Mouse (Mus musculus) megakaryocyte progenitor cell, adult 5-6 weeks (primary cell): ENCODE measurements around the gene Scnn1a. TPM values are rescaled to one million over a fixed set of nuclear protein-coding genes. Genes with fewer than 3 reads are reported as not detected.
"Not testable (repeated sequence)": the region's sequence is repeated elsewhere in the genome, so short reads cannot be mapped to it uniquely, and the experiment has no call there.

Source experiments
- ATAC-seq: replicated peaks from 2 replicates; pipeline ENCODE4 v1.8.0; 2016; ENCODE audit warnings: mild to moderate bottlenecking, moderate TSS enrichment, inconsistent platforms; ENCODE audit not compliant: poor library complexity
- total RNA-seq, 2 experiments: library from RNA; stranded (forward) in 1 of 2; stranded (reverse) in 1 of 2; fragments of 157-497, 149-512 nt in 1 of 2; fragments of 200-1000 nt in 1 of 2; gene quantifications; 2 replicates each; pipeline versions ENCODE4 v1.2.3 to v1.2.4; 2015 to 2017

Scnn1a gene
- 21.8 and 22.9 TPM in 2 replicates for total RNA-seq (2015)
- 0.75 and 1.7 TPM in 2 replicates for total RNA-seq (2017)

DNA sequence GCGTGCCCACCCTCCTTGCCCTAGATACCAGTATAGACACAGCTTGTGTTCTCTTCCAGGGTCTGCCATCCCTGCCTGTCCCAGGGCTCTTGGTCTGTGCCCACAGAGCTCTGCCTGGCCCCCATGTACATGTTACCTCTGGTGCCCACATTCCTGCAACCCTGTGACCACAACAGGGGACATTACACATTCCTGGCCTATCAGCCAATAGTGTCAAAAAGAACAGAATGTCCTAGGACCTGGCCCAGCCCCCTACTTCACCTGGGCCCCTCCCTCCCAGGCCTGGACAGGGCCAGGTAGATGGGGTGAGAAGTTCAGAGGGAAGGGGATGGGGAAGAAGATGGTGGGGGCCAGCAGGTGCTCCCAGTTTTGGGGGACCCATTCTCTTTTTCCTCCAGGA, at the start of gene Scnn1a:
Gene Scnn1a, plus strand, starts transcription at position 337 of the 400 bp plus-strand sequence.
- no peak for ATAC-seq

DNA sequence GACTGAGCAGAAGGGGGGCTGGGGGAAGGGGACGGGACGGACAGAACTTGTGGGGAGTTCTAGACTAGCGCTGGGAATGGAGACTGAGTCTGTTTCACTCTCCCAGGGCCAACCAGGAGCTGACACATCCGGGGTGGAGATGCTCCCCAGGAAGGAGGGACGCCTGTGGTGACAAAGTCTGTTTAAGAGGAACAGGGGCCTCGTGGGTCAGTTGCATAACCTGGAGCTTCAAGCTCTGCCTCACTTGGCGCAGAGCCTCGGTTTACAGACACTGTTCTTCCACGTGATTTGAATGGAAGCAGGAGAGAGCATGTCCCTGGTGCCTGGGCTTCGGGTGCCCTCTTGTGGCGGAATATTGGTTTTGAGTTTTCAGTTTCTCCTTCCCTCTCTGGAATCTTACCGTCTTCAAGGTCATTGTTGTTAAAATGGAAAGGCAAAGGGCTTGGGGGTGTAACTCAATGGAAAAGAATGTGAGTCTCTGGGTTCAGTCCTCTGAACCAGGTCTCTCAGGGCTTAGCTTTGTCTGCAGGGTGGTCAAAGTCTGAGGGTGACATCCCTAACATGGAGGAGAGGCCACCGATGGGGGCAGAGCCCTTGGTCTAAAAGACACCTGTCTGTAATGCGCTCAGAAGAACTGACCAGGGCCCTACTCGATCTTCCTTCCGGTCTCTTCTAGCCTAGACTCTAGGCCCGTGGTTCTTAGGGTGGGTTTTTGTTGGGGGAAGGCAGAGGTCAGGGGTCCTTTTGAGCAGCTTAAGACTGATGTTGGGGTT, 48.8 kb upstream of the Scnn1a start:
- ATAC-seq: peak; percentile 95

DNA sequence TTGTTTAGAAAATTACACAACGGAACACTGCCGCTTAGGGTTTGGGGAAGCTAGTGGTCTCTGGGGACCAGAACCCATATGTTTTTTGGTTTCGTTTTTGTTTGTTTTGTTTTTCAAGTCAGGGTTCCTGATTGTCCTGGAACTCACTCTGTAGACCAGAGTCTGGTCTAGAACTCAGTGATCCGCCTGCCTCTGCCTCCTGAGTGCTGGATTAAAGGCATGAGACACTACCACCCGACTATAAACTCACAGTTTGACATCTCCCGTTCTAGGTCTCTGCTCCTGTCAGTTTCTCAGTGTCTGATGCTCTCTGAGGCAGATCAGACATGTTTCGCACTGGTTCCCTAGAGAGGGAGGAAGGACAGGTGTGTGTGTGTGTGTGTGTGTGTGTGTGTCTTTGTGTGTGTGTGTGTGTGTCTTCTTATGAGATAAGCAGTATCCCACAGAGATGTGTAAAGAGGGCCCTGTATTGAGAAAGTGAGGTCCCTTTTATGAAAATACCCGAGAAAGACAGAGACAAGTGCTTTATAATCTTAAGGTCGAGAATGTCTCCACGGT, 48.2 kb upstream of the Scnn1a start:
- 0 out of 2 replicates have a peak, but pooled peaks have one; percentile 5 for ATAC-seq

DNA sequence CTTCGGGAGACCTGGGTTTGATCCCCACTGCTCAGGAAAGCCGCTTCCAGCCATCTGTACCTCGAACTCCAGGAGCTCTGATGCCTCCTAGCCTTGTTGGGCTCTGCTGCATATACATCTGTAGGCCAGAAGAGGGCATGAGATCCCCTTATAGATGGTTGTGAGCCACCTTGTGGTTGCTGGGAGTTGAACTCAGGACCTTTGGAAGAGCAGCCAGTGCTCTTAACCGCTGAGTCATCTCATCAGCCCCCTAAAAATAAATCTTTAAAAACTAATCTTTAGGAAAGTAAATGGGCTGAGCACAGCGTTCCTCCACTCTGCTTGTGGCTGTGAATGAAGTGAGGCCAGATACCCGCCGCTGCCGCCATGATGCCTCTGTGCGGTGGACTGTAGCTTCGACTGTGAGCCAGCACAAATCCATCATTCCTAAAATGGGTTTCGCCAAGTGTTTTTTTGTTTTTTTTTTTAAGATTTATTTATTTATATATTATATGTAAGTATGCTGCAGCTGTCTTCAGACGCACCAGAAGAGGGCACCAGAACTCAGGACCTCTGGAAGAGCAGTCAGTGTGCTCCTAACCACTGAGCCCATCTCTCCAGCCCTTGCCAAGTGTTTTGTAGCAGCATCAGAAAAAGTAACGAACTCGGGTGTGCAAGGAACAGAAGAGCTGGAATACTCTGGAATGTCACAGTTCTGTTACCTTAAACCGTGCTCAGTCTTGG, 45.5 kb upstream of the Scnn1a start:
- peak; percentile 32; the same call in 1 of the 2 replicates for ATAC-seq

DNA sequence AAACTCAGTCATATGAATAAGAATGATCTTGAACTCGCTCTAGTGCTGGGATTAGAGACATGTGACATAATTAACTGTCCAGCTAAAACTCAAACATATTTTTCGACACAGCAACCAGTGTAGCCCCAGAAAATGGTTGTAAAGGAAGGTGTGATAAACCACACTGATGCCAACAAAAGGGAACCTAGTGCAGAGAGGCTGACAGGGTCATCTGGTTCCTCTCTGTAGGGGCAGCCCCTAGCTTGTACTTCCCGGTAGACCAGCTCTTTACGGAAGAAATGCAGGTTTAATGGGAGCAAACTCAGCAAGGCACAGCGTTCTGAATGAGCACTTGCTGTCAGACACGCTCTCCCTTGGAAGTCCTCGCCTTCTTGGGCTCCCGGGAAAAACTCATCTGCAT, 40.7 kb upstream of the Scnn1a start:
- peak; percentile 63 for ATAC-seq

DNA sequence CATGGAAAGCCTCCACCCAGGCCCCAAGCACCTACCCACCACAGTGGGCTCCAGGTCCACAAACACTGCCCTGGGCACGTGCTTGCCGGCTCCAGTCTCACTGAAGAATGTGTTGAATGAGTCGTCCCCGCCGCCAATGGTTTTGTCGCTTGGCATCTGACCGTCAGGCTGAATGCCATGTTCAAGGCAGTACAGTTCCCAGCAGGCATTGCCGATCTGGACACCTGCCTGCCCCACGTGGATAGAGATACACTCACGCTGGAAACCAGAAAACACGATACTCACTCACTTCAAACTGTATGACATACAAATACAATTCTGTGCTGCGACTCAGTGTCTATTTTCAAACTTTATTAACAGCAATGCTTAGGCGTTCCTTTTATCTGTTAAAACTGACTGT, 37.7 kb upstream of the Scnn1a start:
- not testable (repeated sequence) for ATAC-seq

DNA sequence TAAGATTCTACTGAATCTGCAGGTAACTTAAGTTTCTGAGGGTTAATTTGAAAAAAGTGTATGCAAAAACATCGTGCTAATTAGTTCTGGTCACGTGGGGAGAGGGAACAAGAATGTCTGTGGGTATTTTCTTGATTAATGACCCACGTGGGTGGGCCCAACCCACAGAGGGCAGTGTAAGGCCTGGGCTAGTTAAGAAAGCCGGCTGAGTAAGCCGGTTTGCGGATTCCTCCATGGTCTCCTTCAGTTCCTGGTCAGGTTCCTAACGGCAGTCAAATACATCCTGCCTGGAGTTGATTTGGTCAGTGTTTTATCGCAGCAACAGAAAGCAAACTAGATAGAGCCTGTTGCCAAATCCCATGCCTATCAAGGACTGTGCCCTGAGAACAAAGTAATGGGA, 36.2 kb upstream of the Scnn1a start:
- ATAC-seq: no peak

DNA sequence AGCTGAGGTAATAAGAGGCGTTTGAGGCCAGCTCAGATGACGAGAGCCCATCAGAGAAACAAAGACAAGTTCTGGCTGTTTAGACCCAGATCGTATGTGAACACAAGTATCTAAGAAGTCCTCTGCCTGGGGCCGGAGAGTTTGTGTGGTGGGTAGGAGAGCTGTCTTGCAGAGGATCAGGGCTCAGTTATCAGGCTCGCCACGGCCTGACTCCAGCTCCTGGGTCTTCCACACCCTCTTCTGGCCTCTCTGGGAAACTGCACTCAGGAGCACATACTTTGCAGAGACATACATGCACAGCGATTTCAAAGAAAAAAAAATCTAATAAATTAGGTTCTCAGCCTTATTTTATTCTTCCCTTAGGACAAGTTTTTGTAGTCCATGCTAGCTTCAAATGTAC, 35.7 kb upstream of the Scnn1a start:
- no peak for ATAC-seq

DNA sequence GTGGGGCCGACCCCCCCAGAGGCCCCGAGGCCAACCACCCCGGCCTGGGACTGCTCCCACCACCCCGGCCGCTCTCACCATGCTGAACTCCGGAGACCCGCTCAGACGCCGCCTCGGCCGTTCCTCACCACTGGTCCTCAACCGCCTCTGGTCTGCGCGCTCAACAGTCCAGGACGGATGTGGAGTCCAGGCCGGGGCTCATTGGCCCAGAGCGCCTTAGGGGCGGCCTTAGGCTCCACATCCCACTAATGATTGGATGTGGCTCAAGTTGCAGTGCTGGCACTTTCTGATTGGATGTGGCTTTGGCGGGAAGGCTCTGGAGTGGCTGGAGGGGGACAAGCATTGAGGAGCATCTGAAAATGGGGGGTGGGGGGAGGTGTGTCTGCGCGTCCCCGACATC, 34.6 kb upstream of the Scnn1a start, which contains the start of gene Tuba3a:
Gene Tuba3a, minus strand, starts transcription at position 153 of the 400 bp plus-strand sequence.
- no peak for ATAC-seq

DNA sequence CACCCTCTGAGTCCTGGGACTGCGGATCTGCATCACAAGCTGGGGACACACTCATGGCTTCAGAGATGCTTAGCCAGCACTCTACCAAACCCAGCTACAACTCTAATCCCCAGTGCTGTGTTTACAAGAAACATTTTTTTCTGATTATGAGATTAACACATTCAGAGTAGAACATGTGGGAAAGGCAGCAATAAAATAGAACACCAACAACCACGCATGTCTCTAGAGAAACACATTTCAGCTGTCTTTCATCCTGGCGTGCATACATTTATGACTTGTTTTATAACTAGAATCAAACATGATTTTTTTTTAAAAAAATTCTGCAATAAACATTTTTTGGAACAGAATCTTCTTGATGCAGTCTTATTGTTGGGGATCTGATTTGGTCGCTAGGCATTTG, 33.5 kb upstream of the Scnn1a start:
- ATAC-seq: no peak

DNA sequence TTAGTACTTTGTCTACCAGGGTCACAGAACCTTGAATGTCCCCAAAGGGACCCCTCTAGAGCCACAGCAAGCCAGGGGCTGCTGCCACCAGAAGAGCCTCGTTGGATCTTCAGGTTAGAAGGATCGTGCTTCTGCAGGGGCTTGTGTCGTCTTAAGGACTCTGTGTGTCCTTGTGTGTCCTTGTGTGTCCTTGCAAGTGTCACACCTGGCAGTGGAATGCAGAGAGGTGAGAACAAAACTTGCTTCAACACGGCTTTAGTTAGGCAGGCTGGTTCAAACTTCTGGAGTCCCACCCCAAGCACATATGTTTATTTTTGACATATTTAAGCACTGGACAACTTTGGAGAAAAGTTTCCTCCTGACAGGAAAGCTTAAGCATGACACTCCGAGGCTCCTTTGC, 31.7 kb upstream of the Scnn1a start:
- ATAC-seq: no peak

DNA sequence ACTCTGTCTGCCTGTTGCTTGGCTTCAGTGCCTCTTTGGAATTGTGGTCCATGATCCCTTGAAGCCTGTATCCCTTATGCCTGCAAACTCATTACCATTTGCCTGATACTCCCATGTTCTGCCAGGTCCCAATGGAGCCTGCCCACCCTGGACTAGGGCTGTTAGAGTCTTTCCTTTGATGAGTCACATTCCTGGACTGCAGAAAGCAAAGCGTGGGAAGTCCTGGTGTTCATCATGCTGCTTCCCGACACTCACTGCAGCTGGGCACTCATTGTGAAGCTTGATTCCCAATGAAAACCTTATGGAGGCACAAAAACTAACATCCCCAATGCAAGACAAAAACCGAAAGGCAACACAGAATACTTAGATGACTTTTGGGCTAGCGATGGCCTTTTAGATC, 29.1 kb upstream of the Scnn1a start:
- ATAC-seq: no peak

DNA sequence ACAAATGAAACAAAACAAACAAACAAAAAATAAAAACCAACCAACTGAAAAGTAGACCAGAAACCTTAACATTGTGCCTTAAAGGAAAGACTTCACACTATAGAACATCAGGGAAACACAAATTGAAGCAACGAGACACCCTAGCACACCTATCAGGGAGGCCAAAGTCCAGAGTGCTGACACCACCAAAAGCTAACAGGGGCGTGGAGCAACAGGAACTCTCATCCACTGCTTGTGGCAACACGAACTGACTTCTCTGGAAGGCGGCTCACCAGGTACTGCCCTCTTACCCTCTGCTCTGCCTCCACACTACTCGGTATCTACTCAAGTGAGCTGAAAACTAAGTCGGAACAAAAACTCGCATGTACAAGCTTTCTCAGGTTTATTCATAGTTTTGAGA, 28.2 kb upstream of the Scnn1a start:
- no peak for ATAC-seq

DNA sequence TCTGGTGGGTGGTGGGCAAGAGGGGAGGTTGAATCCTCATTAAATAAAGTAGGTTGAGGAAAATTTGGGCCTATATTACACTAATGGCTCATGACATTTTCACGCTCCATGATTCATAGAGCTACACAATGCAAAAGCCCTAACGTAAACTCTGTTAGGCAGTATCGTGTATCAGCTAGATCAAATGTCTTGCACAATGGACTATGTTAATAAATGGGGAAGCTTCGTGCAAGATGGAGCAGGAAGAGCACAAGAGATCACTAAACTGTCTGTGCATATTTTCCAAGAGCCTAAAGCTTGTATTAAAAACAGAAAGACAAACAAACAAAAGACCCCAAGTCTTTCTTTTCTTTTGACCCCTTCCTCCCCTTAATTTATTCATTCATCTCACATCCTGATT, 26.4 kb upstream of the Scnn1a start:
- ATAC-seq: peak; percentile 54

DNA sequence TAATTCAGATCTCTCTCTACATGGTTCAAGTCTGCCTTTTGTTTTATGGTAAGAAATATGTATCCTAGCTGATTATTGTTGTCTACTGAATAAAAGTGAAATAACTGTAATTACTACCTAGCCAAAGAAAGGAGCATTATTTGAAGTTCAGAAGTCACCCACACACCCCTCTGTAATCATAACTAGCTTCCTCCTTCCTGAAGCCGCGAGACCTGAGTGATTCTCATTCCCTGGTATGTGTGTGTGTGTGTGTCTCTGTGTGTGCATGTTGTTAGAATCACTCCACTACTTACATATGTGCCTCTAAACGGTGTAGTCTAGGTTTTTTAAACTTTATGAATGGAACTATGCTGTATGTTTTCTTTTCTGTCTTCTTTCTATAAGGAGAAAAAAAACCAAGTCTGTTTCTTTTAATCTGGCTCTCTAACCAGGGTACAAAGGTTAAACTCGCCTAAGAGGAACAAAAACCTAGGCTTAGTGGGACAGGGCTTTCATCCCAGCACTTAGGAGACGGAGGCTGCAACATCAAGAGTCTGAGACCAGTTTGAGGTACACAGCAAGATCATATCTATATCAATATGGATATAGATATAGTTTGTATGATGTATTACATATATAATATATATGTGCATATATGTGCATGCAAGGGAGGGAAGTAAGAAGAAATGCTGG, 23.2 kb upstream of the Scnn1a start:
- ATAC-seq: no peak

DNA sequence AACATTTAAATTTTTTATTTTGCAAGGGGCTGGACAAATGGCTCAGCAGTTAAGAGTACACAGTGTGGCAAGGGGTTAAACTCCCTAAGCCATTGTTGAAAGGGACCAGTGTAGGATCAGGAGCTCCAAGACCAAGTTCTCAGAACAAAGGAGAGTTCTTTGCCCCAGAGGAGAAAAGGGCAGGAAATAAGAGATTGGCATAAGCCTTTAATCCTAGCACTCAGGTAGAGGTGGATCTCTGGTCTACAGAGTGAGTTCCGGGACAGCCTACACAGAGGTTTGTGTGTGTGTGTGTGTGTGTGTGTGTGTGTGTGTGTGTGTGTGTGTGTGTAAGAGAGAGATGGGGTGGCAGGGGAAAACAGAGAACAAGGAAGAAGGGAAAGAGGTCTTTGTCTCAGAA, 19.5 kb upstream of the Scnn1a start:
- no peak for ATAC-seq

DNA sequence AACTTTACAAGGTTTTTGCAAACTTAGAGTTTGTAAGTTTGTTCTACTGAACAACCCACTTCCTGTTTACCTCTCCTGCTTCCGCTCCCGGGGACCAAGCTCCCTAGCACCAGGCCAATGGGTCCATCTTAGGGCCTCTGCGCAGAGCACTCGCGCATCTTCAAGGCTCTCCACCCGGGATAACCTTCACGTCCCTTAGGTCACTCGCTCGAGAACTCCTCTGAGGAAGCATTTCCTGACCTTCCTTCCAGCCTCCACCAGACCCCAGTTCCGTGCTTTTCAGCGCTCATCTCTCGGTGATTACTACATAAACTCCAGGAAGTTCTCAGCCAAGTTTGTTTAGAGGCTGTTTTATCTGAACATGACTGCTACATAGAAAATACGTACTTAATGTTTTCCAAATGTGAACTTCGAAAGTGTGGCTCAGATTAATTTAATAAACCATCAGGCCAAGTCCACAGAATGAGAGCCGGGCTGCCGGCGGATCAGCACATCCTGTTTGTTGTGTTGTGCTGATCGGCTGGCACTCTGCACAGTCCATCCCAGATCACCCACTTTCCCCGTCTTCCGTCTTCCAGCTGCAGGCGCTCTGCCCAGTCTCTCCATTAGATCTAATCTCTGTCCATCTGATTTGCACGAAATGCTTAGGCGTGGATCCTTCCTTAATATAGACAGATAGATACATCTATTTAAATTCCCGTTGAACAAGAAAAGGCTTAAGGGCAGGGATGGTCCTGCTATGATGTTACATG, 18.1 kb upstream of the Scnn1a start:
- no peak for ATAC-seq

DNA sequence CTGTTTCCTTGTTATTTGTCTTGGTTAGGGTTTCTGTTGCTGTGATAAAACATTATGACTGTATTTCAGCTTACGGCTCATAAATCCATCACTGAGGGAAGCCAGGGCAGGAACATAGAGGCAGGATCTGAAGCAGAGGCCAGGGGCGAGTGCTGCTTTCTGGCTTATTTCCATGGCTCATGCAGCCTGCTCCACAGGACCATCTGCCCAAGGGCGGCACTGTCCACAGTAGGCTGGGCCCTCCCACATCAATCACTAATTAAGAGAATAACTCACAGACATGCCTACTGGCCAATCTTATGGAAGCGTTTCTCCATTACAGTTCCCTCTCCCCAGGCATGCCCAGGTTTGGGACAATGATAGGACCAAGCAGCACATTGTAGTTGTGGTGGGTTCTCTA, 17.2 kb upstream of the Scnn1a start:
- ATAC-seq: no peak

DNA sequence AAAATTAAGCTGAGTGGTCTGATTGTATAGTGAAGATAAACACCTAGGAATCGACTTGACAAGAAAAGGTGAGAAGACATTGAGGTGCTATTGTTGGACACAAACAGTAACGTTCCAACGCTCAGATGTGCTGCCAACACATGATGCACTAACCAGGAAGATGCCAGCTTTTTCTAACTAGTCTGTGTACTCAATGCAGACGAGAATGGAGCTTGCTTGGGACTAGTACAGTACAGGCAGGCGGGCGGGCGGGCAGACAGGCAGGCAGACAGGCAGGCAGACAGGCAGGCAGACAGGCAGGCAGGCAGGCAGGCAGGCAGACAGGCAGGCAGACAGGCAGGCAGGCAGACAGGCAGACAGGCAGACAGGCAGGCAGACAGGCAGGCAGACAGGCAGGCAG, 16.1 kb upstream of the Scnn1a start:
- not testable (repeated sequence) for ATAC-seq

DNA sequence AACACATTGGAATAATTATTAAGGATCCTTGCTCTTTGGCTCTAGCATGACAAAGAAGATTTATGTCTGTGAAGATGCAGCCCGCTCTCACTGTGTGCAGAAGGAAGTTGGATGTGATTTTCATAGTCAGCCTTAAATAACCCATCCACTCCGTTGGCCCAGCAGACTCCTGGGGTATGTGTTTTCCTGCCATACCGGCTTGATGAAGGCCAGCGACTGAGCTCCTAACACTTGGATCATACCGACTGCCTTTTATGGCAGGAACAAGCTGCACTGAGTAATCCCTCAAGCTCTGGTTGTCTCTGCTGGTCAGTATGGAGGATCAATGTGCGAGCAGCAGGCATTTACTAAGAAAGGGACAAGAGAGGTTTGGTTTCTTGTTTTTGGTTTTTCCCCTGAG, 15.0 kb upstream of the Scnn1a start:
- ATAC-seq: no peak

DNA sequence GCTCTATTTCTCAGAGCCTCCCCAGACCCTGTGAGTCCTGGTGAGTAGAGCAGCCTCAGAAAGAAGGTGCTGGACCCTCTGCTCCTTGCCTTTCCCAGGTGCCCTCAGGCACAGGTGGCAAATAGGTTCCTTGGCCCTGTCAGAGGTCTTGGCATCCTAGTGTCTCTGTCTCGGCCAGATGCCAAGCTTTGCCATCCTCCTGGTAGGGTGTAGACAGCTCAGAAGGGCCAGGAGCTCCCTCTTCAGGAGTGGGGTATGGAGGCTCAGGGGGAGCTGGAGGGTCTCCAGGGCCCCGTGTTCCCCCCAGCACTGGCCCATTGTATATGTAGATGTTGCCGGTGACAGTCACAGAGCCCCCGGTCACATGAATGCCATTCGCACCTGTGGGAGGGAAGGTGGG, 13.4 kb upstream of the Scnn1a start:
- ATAC-seq: no peak
